Mouse (Mus musculus) brain, embryonic 14.5 days (tissue): ENCODE measurements around the gene B2m.

Experiments
- CTCF ChIP-seq: fragments of 200-500 bp; IDR thresholded peaks from 2 replicates; pipeline ENCODE4 v1.5.1; 2012; ENCODE audit warnings: inconsistent platforms, mild to moderate bottlenecking, moderate library complexity, borderline replicate concordance; ENCODE audit not compliant: insufficient read depth, insufficient read length; ENCODE audit errors: extremely low read depth
- POLR2A ChIP-seq: fragments of 200-500 bp; IDR thresholded peaks from 2 replicates; pipeline ENCODE4 v1.6.1; 2012; ENCODE audit warnings: mild to moderate bottlenecking, inconsistent platforms, borderline replicate concordance; ENCODE audit not compliant: poor library complexity, insufficient read depth, insufficient read length, severe bottlenecking; ENCODE audit errors: extremely low read depth

DNA sequence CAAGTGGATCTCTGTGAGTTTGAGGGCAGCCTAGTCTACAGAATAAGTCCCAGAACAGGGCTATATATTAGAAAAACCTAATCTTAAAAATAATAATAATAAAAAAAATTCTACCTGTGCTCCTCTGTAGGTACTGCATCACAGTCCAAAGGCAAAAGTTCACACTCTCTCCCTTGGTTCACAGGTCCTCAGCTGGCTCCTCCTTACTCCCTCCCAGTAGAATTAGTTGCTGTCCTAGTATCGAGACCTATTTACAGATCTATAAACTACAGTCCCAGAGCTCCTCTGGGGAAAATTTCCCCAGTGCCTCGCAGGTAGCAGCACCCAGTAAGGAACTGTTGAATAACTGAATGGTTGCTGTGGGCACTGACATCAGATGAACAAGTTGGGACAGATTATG is 6.7 kb upstream of the B2m start:
- TF ChIP-seq POLR2A (no peak), CTCF (no peak)
